Mouse (Mus musculus): Measurements from ENCODE around the gene F7.

GRCm38 (mm10) chr8:13041459-13041858, 15.6 kb downstream of the F7 start:
- TF ChIP-seq CTCF (conservative IDR thresholded peaks at IDR 0.05; ENCODE audit: low read length) (no peak), POU5F1 (IDR thresholded peaks at IDR 0.05; ENCODE audit: borderline replicate concordance, low read length) (no peak), NANOG (IDR thresholded peaks at IDR 0.05; ENCODE audit: borderline replicate concordance, low read length) (no peak)

Measured in E14TG2a.4 (cell line).